Mouse (Mus musculus) left cerebral cortex, postnatal 14 days (tissue): ENCODE measurements at regions not wholly inside any gene's neighbourhood (a gene's known extent, or its start where the extent isn't known, plus 50 kb on each side); places are given as distances from the start of the nearest gene placed in this dataset.
A peak's percentile ranks its signal among the peaks of the same experiment; 100 is the strongest.

Experiments used
- DNase-seq, 2 experiments: peaks; one replicate each; pipeline ENCODE4 v3.0.0; 2021 to 2022; ENCODE audit warnings: low spot score in 2 of 2, mixed read lengths in 1 of 2
- intact Hi-C: fragments of 180-260 bp; cut with DNase I; formaldehyde crosslinking; loops from one replicate; pipeline ENCODE4 v1.15.1; 2025

DNA sequence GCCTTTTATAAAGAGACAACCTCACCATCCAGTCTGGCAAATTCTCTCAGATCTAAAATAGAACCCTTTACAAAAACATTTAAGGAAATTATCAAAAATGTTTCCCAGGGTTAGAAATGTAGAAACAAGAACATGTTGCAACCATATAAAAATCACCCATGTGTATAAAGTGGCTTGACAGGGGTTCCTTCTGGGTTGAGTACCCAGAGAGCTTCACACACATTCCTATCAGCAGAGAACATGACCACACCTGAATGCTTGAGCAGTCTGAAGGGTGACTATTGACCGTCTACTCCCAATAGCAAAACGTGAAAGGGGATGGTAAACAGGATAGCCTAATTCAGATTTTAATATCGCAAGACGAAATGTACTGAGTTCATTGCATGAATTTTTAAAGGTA, 57.8 kb upstream of the Zfand5 start:
- intact Hi-C loops, result no loop called here

DNA sequence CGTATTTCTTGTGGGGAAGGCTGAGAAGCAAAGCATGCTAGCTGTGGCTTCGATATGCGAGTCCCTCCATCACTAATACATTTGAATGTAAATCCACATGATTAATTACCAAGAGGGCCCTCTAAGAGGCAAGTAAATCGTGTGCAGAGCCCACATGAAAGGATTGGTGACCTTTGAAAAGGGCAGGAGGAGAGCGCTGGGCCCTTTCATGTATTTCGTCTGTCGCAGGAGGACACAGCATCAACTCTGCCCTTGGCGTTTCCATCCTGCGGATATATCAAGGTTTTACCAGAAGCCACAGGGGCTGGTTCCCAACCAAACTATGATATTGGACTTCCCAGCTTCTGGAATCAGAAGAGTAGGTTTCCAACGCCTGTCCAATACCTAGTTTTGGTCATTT, 78.6 kb upstream of the Zfand5 start:
- no peak for DNase-seq
- intact Hi-C loops, result no loop called here

More for the DNA sequence above, 57.8 kb upstream of the Zfand5 start:
- no peak for DNase-seq

DNA sequence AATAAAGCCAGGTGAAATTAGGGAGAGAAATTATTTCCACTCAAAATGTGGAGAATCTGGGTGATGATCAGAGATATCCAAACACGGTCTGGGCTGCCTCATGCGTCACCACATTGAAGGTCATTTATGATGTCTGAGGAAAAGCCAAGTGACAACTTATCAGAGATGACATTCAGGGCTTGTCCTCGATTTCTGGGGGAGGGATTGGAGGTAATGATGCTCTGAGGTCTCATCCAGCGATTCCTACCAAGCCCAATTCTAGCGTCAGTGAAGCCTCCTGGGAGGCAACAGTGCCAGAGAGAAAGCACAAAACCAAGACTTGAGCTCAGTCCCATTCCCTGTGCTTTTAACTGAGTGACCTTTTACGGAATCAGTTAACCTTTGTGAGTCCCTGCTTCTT, 79.5 kb upstream of the Zfand5 start:
- intact Hi-C loops, result no loop called here
- no peak for DNase-seq

DNA sequence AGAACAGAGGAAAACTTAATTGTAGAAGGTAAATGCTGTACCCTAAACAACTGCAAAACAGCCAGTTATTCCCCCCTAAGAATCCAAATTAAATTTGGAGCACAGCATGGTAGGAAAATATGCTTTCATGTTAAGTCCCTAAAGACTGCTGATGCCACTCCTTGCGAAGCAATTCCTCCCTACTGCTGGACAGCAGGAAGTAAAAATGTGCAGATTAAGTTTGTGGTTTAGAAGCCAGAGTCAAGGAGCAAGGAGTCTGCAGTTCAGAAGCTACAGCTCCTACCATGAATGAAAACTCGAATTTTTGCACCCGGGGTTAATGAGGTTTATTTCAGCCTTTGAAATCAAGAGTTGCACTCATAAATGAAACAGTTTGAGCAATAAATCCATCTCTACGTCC, 82.9 kb upstream of the Zfand5 start:
- intact Hi-C loops, result no loop called here
- DNase-seq, result no peak

DNA sequence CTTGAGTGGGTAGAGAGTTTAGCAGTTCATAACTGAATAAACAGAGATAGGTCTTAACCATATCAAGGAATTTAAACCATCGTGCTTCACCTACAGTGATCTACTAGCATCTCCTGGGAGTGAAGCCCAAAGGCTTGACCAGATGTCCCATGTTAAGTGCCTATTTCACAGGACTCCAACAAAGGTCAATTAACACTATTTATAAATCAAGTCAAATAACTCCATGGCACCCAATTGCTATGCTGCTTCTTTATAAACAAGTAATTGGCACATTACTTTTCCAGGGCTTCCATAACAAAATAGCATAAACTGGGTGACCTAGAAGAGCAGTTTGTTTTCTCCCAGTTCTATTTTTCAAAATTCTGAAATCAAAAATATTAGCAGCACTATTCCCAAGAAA, 85.4 kb upstream of the Zfand5 start:
- no peak for DNase-seq
- intact Hi-C loops, result no loop called here

DNA sequence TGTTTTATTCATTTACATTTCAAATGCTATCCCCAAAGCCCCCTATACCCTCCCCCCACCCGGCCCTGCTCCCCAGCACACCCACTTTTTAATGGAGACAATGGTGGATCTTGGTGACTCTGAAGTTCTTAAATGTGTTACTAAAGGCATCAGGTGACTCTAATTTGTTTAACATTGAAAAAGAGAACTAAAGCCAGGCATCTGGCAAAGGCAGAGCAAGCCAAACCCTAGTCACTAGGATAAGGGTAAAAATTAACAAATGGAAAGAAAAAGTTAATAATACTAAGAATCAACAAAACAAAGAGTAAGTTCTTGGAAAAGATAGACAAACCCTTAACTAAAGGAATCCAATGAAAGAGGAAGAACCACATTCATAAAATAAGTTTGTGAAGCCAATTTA, 86.1 kb upstream of the Zfand5 start:
- intact Hi-C loops, result no loop called here
- no peak for DNase-seq

DNA sequence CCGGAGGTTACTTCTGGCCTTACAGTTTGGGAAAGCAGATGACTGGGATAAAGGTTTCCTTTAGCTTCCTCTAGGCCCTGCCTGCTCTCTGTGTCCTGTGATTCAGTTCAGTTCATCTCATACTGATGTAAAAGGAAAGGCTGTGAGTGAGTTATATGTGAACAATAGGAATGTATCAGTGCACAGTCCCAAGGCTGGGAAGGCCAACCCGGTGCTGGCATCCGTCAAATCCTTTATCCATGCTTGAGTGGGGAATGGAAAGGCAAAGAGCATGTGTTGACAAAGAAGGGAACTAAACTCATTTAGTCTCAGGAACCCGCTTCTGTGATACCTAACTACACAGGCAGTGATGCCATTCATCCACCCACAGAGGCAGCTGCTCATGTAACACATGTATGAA, 89.0 kb upstream of the Zfand5 start:
- no peak for DNase-seq
- intact Hi-C loops, result no loop called here

DNA sequence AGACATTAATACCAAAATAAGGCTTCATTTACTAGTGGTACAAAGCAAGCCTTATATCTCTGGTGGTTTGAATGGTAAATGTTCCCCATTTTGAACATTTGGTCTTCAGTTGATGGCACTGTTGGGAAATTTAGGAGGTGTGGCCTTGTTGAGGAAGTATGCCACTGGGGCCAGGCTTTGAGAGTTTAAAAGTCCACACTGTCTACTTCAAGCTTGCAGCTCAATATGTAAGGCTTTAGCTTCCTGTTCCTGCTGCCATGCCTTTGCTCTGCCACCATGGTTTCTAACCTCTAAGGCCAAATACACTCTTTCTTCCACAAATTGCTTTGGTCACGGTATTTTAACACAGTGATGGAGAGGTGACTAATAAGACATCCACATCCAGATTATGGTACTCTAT, 92.2 kb upstream of the Zfand5 start:
- no peak for DNase-seq
- intact Hi-C loops, result no loop called here

DNA sequence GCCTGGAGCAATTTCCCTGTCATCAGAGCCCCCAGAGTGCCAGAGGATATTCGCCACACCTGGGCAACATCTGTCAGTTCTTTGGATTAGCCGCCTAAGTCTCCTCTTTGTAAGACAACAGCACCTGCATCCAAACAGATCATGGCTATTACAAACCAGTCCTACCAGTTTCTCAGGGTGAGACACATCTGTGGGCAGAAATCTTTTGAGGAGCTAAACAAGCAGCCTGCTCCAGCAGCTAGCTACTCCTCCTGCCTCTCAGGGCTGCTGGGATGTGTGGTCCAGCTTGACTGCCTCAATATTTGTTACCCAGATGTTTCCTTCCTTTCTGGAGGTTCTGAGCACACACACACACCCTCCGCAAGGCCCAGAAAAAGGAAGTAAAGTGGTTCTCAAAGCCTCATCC, 96.6 kb upstream of the Zfand5 start:
- no peak for DNase-seq
- intact Hi-C loops, result no loop called here

DNA sequence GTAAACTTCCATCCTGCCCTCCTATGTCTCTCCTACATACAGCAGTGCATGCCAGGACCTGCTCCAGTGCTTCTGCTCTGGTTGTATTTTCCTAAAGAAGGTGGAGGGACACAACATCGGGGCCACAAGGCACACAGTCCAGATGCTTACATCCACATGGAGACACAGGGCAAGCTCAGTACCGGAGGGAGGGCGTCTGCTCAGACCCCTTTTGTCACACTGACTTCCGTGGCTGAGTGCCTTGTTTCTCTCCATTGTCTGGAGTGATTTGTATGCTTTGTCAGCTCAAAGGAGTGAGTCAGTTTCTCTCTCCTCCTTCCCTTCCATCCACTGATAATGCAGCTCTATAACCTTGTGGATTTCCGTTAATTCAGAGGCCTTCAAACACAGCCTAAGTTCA, 97.4 kb upstream of the Zfand5 start:
- intact Hi-C loops, result no loop called here

DNA sequence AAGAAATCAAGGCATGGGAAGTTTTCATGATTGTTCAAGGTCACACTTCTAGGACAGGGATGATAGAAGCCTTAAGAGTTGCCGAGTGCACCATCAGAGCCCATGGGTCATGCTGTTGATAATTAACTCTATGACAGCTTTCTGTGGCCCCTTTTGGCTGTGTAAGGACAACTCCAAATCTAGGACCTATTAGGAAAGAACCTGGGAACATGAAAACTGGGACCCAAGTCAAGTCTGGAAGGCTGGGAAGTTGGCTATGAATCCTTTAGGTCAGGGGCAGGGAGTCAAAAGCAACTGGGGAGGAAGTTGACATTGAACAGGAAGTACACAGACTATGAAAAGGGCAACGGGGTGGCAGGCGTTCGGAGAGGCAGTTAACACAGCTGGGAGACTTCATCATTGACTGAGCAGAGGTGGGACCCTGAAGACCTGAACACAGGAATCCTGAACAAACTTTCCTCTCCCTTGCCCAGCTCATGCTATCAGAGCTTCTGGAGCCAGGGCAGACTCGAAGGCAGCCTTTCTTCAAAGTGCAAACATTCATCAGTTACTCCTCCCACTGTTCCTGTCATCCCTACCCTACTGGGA, 98.1 kb upstream of the Zfand5 start:
- intact Hi-C loops, result no loop called here
- DNase-seq, result no peak

More for the DNA sequence above, 97.4 kb upstream of the Zfand5 start:
- DNase-seq, result no peak

DNA sequence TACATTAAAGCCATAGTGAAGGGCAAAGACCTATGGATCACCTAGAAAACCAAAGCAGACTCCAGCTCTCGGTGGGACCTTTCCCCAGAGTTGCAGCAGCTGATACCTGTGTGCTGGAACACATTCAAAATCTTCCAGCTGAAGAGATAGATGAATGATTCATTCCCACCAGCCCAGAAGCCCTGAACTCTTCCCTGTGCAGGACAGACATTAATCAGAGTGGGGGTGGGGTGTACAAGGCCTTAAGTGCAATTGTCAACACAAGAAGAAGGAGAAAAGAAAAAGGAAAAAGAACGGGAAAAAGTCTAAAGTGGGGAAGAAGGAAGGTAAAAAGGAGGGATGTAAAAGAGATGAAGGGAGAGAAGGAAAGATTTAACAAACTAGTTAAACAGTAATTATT, 100.9 kb upstream of the Zfand5 start:
- no peak for DNase-seq
- intact Hi-C loops, result no loop called here

DNA sequence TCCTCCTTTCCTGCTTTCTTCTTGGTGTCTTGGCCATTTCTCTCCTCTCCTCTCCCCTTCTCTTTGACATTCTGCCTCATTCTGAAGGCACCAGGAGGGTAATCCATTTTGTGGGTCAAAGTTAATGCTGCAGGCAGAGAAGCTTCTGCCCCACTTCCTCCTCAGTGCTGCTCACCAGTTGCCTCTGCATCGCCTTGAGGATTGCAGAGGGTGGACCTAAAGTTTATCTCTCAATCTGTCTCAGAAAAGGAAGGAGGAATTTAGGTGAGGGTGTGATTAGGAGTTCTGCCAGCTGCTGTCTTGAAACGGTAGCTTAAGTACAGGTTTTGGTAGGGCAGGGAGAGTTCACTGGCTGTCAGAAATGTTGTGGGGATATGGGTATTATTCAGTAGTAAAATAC, 101.3 kb upstream of the Zfand5 start:
- intact Hi-C loops, result no loop called here

DNA sequence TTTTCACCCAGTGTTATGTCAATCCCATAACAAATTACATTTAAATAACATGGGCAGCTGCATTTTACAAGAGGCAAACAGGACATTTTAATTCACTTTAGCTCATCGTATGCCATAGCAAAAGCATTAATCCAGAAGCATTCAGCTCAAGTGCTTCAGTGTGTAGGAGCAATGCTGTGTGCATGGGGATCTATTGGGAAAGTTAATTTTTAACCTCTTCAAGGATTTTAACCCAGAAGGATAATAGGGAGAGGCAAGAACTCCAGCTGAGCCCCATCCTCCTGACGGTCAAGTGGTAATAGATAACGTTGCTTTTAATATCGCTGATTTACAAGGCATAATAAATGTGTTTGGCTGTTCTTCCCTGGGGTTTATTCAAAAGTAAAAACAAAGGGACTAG, 105.1 kb upstream of the Zfand5 start:
- intact Hi-C loops, result no loop called here

More for the DNA sequence above, 101.3 kb upstream of the Zfand5 start:
- no peak for DNase-seq

DNA sequence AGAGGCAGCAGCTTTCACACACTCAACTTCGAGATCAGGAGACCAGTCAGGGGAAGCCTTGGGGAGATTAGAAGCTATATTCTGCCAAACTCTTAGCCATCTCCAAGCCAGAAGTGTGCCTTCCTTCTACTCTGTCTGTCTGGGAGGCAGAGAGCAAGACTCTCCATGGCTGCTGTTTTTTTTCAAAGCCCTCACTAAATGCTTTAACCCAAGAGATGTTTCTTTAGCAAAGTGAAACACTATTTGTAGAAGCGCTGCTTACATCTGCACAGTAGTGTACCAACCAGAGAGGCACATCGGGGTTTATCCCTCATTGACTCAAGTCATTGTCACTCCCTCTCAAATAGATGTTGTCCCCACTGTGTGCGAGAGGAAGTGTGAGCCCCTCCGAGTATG, 105.6 kb upstream of the Zfand5 start:
- no peak for DNase-seq
- intact Hi-C loops, result no loop called here

More for the DNA sequence above, 105.1 kb upstream of the Zfand5 start:
- DNase-seq, result no peak

DNA sequence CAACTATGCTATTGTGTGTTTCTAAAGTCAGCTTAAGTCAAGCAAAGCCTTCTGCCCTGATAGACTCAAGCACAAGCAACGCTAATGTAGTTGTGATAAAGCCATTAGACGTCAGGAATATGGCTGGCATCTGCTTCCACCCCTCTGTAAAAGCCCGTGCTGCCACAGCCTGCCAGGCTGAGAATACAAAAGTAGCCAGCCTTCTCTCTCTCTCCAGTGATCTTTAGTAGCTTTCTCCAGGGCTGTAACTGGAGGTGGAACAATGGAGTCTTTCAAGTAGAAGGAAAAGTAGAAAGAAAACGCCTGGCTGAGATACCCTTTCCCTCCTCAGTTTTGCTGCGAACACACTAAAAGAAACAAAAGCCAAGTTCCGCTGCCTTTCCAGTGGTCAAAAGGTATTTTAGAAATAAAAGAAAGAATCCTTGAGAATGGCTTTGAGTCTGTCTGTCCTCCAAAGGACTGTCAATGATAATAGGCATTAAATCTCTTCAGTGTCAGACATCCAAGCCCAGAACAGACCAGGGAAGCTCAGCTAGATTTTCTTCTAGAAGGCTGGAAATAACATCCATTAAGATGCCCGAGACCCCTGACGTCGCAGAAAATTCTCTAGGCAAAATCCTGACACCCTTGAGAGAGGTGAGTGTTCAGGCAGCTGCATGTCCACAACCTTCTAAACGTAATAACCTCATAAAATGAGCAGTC, 106.2 kb upstream of the Zfand5 start:
- no peak for DNase-seq
- intact Hi-C loops, result no loop called here

DNA sequence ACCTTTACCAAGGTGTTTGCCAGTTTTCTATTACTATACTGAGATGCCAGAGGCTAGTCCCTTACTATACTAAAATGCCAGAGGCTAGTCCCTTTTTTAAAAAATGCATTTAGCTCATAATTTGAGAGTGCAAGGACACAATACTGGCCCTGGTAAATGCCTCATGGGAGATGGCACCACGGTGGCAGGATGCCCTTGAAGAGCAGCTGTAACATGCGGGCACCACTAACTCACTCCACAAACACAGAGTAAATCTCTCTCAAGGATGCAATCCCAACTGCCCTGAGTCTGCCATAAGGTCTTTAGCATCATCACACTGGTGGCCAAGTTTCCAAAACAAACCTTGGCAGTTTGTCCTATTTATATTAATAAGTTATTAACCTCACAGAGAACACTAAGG, 108.1 kb upstream of the Zfand5 start:
- intact Hi-C loops, result no loop called here
- no peak for DNase-seq

DNA sequence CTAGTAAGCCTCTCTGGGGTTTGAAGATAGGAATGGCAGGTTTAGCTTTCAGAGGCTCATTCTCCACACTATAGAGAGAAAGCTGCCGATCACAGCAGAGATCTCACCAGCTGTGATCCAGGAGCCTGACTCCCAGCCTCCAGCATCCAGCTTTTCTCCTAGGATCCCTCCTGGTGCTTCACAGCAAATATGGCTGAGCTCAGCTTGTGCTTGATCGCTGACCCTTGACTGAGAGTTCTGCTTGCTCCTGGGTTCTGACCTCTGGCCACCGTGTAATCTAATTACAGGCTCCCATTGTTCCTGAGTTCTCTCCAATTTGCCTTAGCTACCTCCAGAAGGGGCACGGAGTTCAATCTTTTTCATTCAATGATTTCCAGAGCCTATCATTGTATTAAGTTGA, 111.1 kb upstream of the Zfand5 start:
- no peak for DNase-seq
- intact Hi-C loops, result no loop called here

DNA sequence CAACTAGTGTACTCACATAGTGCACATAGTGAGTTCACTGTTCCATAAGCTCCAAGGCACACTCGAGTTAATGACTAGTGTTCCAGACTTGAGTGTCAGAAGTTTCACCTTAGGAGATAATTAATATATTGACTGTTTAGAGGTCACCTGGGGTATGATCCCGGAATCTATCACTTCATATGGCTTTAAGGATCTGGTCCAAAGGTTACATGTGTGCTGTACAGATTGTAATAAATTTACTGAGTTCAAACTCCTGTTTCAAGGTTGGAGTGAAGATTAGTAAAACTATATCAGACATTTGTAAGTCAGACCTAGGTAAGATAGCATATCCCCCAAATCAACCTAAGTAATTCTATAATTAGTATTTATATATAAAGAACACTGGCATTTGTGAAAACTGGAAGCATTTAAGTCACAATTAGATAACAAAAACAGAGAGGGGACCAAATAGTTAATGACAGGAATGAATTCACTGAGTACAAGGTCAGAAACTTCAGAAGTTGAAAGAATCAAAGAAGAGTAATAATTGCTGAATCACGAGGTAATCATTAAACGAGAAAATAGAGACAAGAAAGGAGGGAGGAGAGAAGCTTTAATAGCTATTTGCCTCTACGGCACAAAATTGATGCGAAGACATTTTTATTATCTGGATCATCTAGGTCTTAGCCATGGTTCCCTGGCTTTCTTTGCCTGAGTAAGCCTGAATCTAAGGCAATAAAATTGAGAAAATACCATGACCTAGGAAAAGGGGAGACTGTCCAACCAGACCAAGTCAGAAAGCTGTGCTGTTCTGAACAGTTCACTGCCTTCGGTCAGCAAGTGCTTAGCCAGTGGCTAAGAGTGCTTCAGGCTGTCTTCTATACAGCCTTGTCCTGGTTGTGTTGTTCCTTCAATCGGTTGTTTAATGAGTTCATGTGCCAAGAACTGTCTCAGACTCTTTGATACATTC, 112.6 kb upstream of the Zfand5 start:
- no peak for DNase-seq
- intact Hi-C loops, result no loop called here

DNA sequence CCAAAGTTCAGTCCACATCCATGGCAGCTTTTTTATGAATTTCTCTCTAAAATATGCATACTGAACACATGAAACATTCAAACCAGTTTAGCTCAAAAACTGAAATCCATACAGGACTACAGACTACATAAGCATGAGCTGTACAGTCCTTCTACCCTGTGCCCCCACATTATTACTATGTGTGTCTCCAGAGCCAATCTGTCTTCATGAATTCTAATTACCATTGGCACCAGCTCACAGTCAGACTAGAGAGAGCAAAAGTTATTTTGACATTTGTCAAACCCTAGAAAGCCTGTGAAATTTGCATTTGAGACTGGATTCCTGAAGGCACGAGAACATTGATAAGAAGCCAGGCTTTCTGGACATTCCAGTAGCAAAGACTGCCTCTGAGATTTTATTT, 117.9 kb upstream of the Zfand5 start:
- intact Hi-C loops, result no loop called here
- no peak for DNase-seq

DNA sequence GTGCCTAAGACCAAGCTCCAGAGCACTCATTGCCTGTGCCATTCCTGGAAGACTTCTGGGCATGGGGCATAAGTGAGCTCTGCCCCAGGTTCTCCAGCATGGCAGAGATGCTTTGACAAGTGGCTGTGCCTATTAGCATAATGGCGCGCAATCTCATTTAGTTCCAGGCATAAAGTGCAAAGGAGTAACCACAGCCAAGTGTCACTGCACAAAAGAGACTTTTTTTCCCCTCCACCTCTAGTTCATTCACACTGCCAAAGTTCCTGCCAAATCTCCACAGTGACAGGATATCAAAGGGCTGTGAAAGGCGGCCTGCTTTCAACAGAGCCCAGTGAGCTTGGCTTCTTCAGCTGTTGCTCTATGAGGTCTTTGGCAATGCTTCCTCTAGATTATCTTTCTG, 120.1 kb upstream of the Zfand5 start:
- intact Hi-C loops, result no loop called here
- peak; percentile 25 to 28 for DNase-seq
